Mouse (Mus musculus) midbrain, embryonic 13.5 days (tissue): ENCODE results near the gene Fbxl7. TPM values are rescaled to one million over a fixed set of nuclear protein-coding genes. Genes with fewer than 3 reads are reported as not detected.

Source experiments
- ATAC-seq: fragments of 200-750 bp; cut with Nextera tagmentation; 2 replicates; pipeline ENCODE4 v1.8.0; 2017; ENCODE audit warnings: mild to moderate bottlenecking, moderate TSS enrichment, moderate library complexity
- H3K27ac ChIP-seq: fragments of 300-500 bp; sonication (generic); 2 replicates; pipeline ENCODE4 v1.5.1; 2015; ENCODE audit warnings: inconsistent platforms, mild to moderate bottlenecking, moderate library complexity
- H3K27me3 ChIP-seq: fragments of 300-500 bp; sonication (generic); 2 replicates; pipeline ENCODE4 v1.6.1; 2015; ENCODE audit warnings: mild to moderate bottlenecking, inconsistent platforms
- H3K36me3 ChIP-seq: fragments of 300-500 bp; sonication (generic); 2 replicates; pipeline ENCODE4 v1.6.1; 2015; ENCODE audit warnings: mild to moderate bottlenecking, inconsistent platforms
- H3K4me1 ChIP-seq: fragments of 300-500 bp; sonication (generic); replicated peaks from 2 replicates; pipeline ENCODE4 v1.6.1; 2015; ENCODE audit warnings: inconsistent platforms
- H3K4me2 ChIP-seq: fragments of 300-500 bp; sonication (generic); replicated peaks from 2 replicates; pipeline ENCODE4 v1.6.1; 2015; ENCODE audit warnings: moderate library complexity, mild to moderate bottlenecking, inconsistent platforms
- H3K4me3 ChIP-seq: fragments of 300-500 bp; sonication (generic); replicated peaks from 2 replicates; pipeline ENCODE4 v1.5.1; 2015; ENCODE audit warnings: mild to moderate bottlenecking, inconsistent platforms
- H3K9ac ChIP-seq: fragments of 300-500 bp; sonication (generic); replicated peaks from 2 replicates; pipeline ENCODE4 v1.6.1; 2015; ENCODE audit warnings: mild to moderate bottlenecking, inconsistent platforms
- H3K9me3 ChIP-seq: fragments of 300-500 bp; sonication (generic); 2 replicates; pipeline ENCODE4 v1.6.1; 2016; ENCODE audit warnings: mild to moderate bottlenecking, inconsistent platforms
- WGBS: fragments of 180-500 bp; shearing (Covaris S2); methylation state at CpG from one replicate; pipeline ENCODE4 v1.1.7; 2015; 5-methylcytosine and 5-hydroxymethylcytosine counted together
- polyA plus RNA-seq: library from polyadenylated mRNA; unstranded; fragments of >200 nt; fragmentation: Nextera tagmentation; extraction: Ambion mirVana; gene quantifications from 2 replicates; pipeline ENCODE4 v1.2.1, GENCODE M21; 2015

Fbxl7 gene
- polyA plus RNA-seq, 1 experiment from 2014 or later, result 9.9 TPM

GRCm38 (mm10) chr15:26687729-26688128 is 207.7 kb downstream of the Fbxl7 start:
- WGBS, result 52% methylated on average over 7 of the region's 7 CpGs
- Histone ChIP-seq H3K4me3 (no peak overlapping the region), H3K4me1 (peaks cover 16% of the 10 kb centered on the region; the same call in 1 of the 2 replicates), H3K36me3 (no peaks in the 10 kb centered on the region), H3K27me3 (no peaks in the 10 kb centered on the region), H3K9ac (no peak overlapping the region), H3K9me3 (no peaks in the 10 kb centered on the region), H3K27ac (no peak overlapping the region; the same call in 1 of the 2 replicates), H3K4me2 (no peak overlapping the region)
- no peak for ATAC-seq

- no peaks in the 10 kb centered on the region for H3K4me1 ChIP-seq
- WGBS, result 94% methylated on average over 9 of the region's 9 CpGs
- H3K27me3 ChIP-seq, result no peaks in the 10 kb centered on the region
- H3K9ac ChIP-seq, result no peak overlapping the region
- no peak for ATAC-seq
- no peaks in the 10 kb centered on the region for H3K36me3 ChIP-seq
- H3K4me3 ChIP-seq, result no peak overlapping the region
- no peaks in the 10 kb centered on the region for H3K9me3 ChIP-seq
- H3K4me2 ChIP-seq, result no peak overlapping the region
- no peak overlapping the region for H3K27ac ChIP-seq
These were observed 213.1 kb downstream of the Fbxl7 start for GRCm38 (mm10) chr15:26682279-26682678.

- ATAC-seq, result 0 out of 2 replicates have a peak, but pooled peaks have one; percentile 14
- Histone ChIP-seq H3K27ac (no peak overlapping the region), H3K9me3 (no peaks in the 10 kb centered on the region), H3K4me1 (no peaks in the 10 kb centered on the region), H3K36me3 (no peaks in the 10 kb centered on the region), H3K4me2 (no peak overlapping the region), H3K27me3 (no peaks in the 10 kb centered on the region), H3K4me3 (no peak overlapping the region), H3K9ac (no peak overlapping the region)
- WGBS, result 82% methylated on average over 5 of the region's 5 CpGs
These were observed 222.0 kb downstream of the Fbxl7 start for GRCm38 (mm10) chr15:26673239-26673859.

- 81% methylated on average over 8 of the region's 8 CpGs for WGBS
- ATAC-seq, result no peak
These were observed 240.4 kb downstream of the Fbxl7 start for GRCm38 (mm10) chr15:26654988-26655387.

GRCm38 (mm10) chr15:26642563-26642962 is 252.8 kb downstream of the Fbxl7 start:
- WGBS, result 93% methylated on average over 4 of the region's 4 CpGs
- ATAC-seq, result no peak
- Histone ChIP-seq H3K27ac (no peak overlapping the region), H3K9ac (no peak overlapping the region), H3K36me3 (no peaks in the 10 kb centered on the region), H3K4me1 (no peaks in the 10 kb centered on the region), H3K4me2 (no peak overlapping the region), H3K4me3 (no peak overlapping the region), H3K9me3 (no peaks in the 10 kb centered on the region), H3K27me3 (no peaks in the 10 kb centered on the region)

More at GRCm38 (mm10) chr15:26654988-26655387, 240.4 kb downstream of the Fbxl7 start:
- Histone ChIP-seq H3K4me3 (no peak overlapping the region), H3K27me3 (no peaks in the 10 kb centered on the region), H3K9me3 (no peaks in the 10 kb centered on the region), H3K4me1 (peaks cover 6% of the 10 kb centered on the region), H3K36me3 (no peaks in the 10 kb centered on the region), H3K9ac (no peak overlapping the region), H3K27ac (no peak overlapping the region), H3K4me2 (no peak overlapping the region)

- no peak overlapping the region for H3K9ac ChIP-seq
- H3K4me1 ChIP-seq, result no peaks in the 10 kb centered on the region
- 70% methylated on average over 7 of the region's 7 CpGs for WGBS
- no peak overlapping the region for H3K27ac ChIP-seq
- H3K9me3 ChIP-seq, result no peaks in the 10 kb centered on the region
- H3K4me3 ChIP-seq, result no peak overlapping the region
- no peaks in the 10 kb centered on the region for H3K36me3 ChIP-seq
- no peak overlapping the region for H3K4me2 ChIP-seq
- no peaks in the 10 kb centered on the region for H3K27me3 ChIP-seq
- no peak for ATAC-seq
These were observed 255.7 kb downstream of the Fbxl7 start for GRCm38 (mm10) chr15:26639726-26640125.

- Histone ChIP-seq H3K27ac (no peak overlapping the region), H3K4me1 (no peaks in the 10 kb centered on the region), H3K4me2 (no peak overlapping the region), H3K9me3 (no peaks in the 10 kb centered on the region), H3K4me3 (no peak overlapping the region), H3K36me3 (no peaks in the 10 kb centered on the region), H3K9ac (no peak overlapping the region), H3K27me3 (no peaks in the 10 kb centered on the region)
- 89% methylated on average over 5 of the region's 5 CpGs for WGBS
- ATAC-seq, result no peak
These were observed 259.8 kb downstream of the Fbxl7 start for GRCm38 (mm10) chr15:26635591-26635990.

GRCm38 (mm10) chr15:26628181-26628580 is 267.2 kb downstream of the Fbxl7 start:
- H3K4me2 ChIP-seq, result no peak overlapping the region
- peaks cover 10% of the 10 kb centered on the region for H3K4me1 ChIP-seq
- H3K27ac ChIP-seq, result no peak overlapping the region
- no peaks in the 10 kb centered on the region for H3K27me3 ChIP-seq
- whole genome bisulfite sequencing, result 24% methylated on average over 2 of the region's 2 CpGs
- ATAC-seq, result no peak
- H3K9me3 ChIP-seq, result no peaks in the 10 kb centered on the region
- no peak overlapping the region for H3K4me3 ChIP-seq
- H3K9ac ChIP-seq, result no peak overlapping the region
- no peaks in the 10 kb centered on the region for H3K36me3 ChIP-seq

GRCm38 (mm10) chr15:26623242-26623641 is 272.1 kb downstream of the Fbxl7 start:
- Histone ChIP-seq H3K4me2 (no peak overlapping the region), H3K27ac (no peak overlapping the region), H3K9ac (no peak overlapping the region), H3K9me3 (no peaks in the 10 kb centered on the region), H3K36me3 (no peaks in the 10 kb centered on the region), H3K4me1 (peaks cover 11% of the 10 kb centered on the region), H3K4me3 (no peak overlapping the region), H3K27me3 (no peaks in the 10 kb centered on the region)
- WGBS, result 98% methylated on average over 17 of the region's 17 CpGs
- ATAC-seq, result no peak

- no peaks in the 10 kb centered on the region for H3K27me3 ChIP-seq
- no peak overlapping the region for H3K9ac ChIP-seq
- peak; percentile 81 for ATAC-seq
- no peaks in the 10 kb centered on the region for H3K9me3 ChIP-seq
- WGBS, result 33% methylated on average over 5 of the region's 5 CpGs
- no peaks in the 10 kb centered on the region for H3K36me3 ChIP-seq
- H3K4me3 ChIP-seq, result no peak overlapping the region
- no peak overlapping the region for H3K4me2 ChIP-seq
- H3K4me1 ChIP-seq, result peaks cover 3% of the 10 kb centered on the region; the same call in 1 of the 2 replicates
- no peak overlapping the region for H3K27ac ChIP-seq
These were observed 275.1 kb downstream of the Fbxl7 start for GRCm38 (mm10) chr15:26620279-26620678.

GRCm38 (mm10) chr15:26619221-26619620 is 276.2 kb downstream of the Fbxl7 start:
- no peak overlapping the region for H3K27ac ChIP-seq
- 58% methylated on average over 7 of the region's 7 CpGs for WGBS
- ATAC-seq, result 0 out of 2 replicates have a peak, but pooled peaks have one; percentile 57

GRCm38 (mm10) chr15:26596239-26596638 is 299.1 kb downstream of the Fbxl7 start:
- Histone ChIP-seq H3K9ac (no peak overlapping the region), H3K36me3 (no peaks in the 10 kb centered on the region), H3K4me3 (no peak overlapping the region), H3K4me2 (no peak overlapping the region), H3K27me3 (no peaks in the 10 kb centered on the region), H3K9me3 (no peaks in the 10 kb centered on the region), H3K4me1 (no peaks in the 10 kb centered on the region), H3K27ac (no peak overlapping the region)
- ATAC-seq, result no peak
- 93% methylated on average over 3 of the region's 3 CpGs for WGBS

More at GRCm38 (mm10) chr15:26619221-26619620, 276.2 kb downstream of the Fbxl7 start:
- Histone ChIP-seq H3K4me2 (no peak overlapping the region), H3K9ac (no peak overlapping the region), H3K4me3 (no peak overlapping the region), H3K9me3 (no peaks in the 10 kb centered on the region), H3K36me3 (no peaks in the 10 kb centered on the region), H3K27me3 (no peaks in the 10 kb centered on the region), H3K4me1 (peaks cover 3% of the 10 kb centered on the region; the same call in 1 of the 2 replicates)
